Mouse (Mus musculus) intestine, postnatal 0 days (tissue): ENCODE measurements at regions not wholly inside any gene's neighbourhood (a gene's known extent, or its start where the extent isn't known, plus 50 kb on each side); places are given as distances from the start of the nearest gene placed in this dataset.

Experiments used
- ATAC-seq: fragments of 200-750 bp; cut with Nextera tagmentation; 2 replicates; pipeline ENCODE4 v1.8.0; 2017; ENCODE audit warnings: mild to moderate bottlenecking, moderate TSS enrichment, moderate library complexity
- H3K27ac ChIP-seq: fragments of 300-500 bp; sonication (generic); 2 replicates; pipeline ENCODE4 v1.5.1; 2014; ENCODE audit warnings: mild to moderate bottlenecking, low read depth, low read length, moderate library complexity
- H3K27me3 ChIP-seq: fragments of 300-500 bp; sonication (generic); replicated peaks from 2 replicates; pipeline ENCODE4 v1.6.1; 2014; ENCODE audit warnings: low read length, mixed read lengths; ENCODE audit not compliant: control insufficient read depth, insufficient read depth
- H3K36me3 ChIP-seq: fragments of 300-500 bp; sonication (generic); 2 replicates; pipeline ENCODE4 v1.6.1; 2014; ENCODE audit warnings: mild to moderate bottlenecking, moderate library complexity; ENCODE audit not compliant: control insufficient read depth, insufficient read depth
- H3K4me1 ChIP-seq: fragments of 300-500 bp; sonication (generic); replicated peaks from 2 replicates; pipeline ENCODE4 v1.6.1; 2014; ENCODE audit warnings: antibody characterized with exemption, low read length, mixed read lengths; ENCODE audit not compliant: control insufficient read depth, insufficient read depth
- H3K4me2 ChIP-seq: fragments of 300-500 bp; sonication (generic); replicated peaks from 2 replicates; pipeline ENCODE4 v1.6.1; 2014; ENCODE audit warnings: low read depth, mild to moderate bottlenecking, moderate library complexity
- H3K4me3 ChIP-seq: fragments of 300-500 bp; sonication (generic); 2 replicates; pipeline ENCODE4 v1.5.1; 2014; ENCODE audit warnings: low read depth, low read length
- H3K9ac ChIP-seq: fragments of 300-500 bp; sonication (generic); 2 replicates; pipeline ENCODE4 v1.6.1; 2014; ENCODE audit warnings: mild to moderate bottlenecking, low read depth, low read length
- H3K9me3 ChIP-seq: fragments of 300-500 bp; sonication (generic); 2 replicates; pipeline ENCODE4 v1.6.1; 2016; ENCODE audit warnings: mixed run types; ENCODE audit not compliant: control insufficient read depth
- CTCF ChIP-seq: sonication (generic); IDR thresholded peaks from 2 replicates; pipeline ENCODE4 v1.5.1; 2016; ENCODE audit warnings: low read depth, mild to moderate bottlenecking, control low read depth, antibody characterized with exemption, moderate library complexity
- WGBS: fragments of 180-500 bp; shearing (Covaris S2); extraction: QIAGEN DNeasy Blood & Tissue Kit; methylation state at CpG from one replicate; pipeline ENCODE4 v1.1.7; 2014; 5-methylcytosine and 5-hydroxymethylcytosine counted together

DNA sequence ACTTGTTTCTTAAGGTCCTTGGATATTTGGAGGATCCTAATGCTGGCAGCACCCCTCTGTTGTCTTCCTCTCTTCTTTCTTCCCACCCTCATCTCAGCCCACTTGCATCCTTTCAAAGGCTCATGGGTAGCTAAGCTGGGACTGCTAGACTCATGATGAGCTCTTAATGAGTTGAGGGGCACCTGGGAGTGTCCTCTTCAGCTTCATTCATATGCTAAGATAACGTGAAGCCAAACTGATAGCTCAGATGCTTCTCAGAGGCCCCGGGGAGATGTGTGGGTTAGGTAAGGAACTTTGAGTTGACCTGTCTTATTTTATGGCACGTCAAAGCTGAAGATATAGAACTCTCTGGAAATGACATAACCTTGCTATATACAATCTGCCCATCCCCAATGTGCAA, 139.3 kb downstream of the Dact1 start:
- Histone ChIP-seq H3K9ac (no peak overlapping the region), H3K9me3 (no peaks in the 10 kb centered on the region), H3K27ac (no peak overlapping the region), H3K36me3 (no peaks in the 10 kb centered on the region), H3K4me2 (no peak overlapping the region), H3K4me3 (no peak overlapping the region), H3K4me1 (no peaks in the 10 kb centered on the region), H3K27me3 (no peaks in the 10 kb centered on the region)
- ATAC-seq: no peak
- no peak for TF ChIP-seq CTCF
- WGBS: 51% methylated on average over 3 of the region's 3 CpGs

DNA sequence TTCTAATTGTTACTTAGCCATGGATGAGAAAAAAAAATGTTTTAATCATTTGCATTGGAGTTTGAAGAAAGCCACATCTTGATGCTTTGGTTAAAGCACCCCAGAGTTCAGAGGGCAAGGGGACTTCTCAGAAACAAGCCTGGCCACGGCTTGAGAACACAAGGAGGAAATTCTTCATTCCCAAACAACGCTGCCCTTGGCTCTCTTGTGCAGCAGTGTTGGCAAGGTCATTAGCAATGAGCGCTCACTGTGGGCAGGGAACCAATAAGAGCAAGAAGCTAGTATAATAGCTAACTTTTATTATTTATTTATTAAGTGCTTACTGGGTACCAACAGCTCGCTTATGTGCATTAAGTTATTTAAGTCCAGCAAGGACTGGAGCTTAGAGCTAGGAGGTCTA, 140.4 kb downstream of the Dact1 start:
- TF ChIP-seq CTCF: no peak
- H3K36me3 ChIP-seq: no peaks in the 10 kb centered on the region
- H3K27ac ChIP-seq: no peak overlapping the region
- H3K27me3 ChIP-seq: no peaks in the 10 kb centered on the region
- no peaks in the 10 kb centered on the region for H3K9me3 ChIP-seq
- H3K4me1 ChIP-seq: no peaks in the 10 kb centered on the region
- no peak overlapping the region for H3K4me3 ChIP-seq
- no peak overlapping the region for H3K4me2 ChIP-seq
- no peak for ATAC-seq
- H3K9ac ChIP-seq: no peak overlapping the region
- 70% methylated on average over 4 of the region's 4 CpGs for WGBS

DNA sequence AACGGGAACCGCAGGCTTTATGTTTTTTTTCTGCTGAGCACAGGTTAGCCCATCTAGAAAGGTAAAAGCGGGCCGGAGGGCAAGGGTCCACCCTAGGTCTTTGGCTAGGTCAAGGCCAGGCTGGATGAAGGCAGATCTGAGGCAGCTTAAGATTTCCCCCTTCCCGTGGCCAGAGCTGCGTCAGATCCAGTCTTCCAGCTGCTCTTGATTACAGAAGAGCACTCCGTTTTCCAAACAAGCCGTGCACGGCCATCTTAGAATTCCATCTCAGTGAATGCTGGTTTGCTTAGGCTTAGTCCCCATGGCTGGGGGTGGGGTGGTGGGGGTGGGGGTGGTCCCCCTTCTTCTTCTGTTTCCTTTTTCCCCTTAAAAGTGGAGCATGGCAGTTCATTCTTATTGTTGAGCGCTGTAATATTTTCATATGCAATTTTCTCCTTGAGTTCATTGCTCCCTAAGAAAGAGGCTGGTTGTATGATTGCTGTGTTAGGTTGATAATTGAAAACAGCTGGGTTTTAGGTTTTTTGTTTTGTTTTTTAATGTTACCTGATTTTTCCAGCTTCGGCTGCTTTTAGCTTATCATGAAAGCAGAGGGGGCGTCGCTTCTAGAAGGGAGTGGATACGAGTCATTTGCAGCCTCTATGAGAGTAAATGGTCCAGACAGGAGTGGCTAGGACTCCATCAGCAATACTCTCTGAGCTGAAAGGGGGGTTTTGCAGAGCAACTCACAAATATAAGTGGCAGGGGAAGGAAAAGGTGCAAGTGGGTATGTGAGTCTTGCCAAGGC, 141.2 kb downstream of the Dact1 start:
- no peak for ATAC-seq
- Histone ChIP-seq H3K4me3 (no peak overlapping the region), H3K36me3 (no peaks in the 10 kb centered on the region), H3K27ac (no peak overlapping the region), H3K4me1 (no peaks in the 10 kb centered on the region), H3K9me3 (no peaks in the 10 kb centered on the region), H3K27me3 (no peaks in the 10 kb centered on the region), H3K4me2 (no peak overlapping the region), H3K9ac (no peak overlapping the region)
- no peak for TF ChIP-seq CTCF
- WGBS: 77% methylated on average over 14 of the region's 14 CpGs

DNA sequence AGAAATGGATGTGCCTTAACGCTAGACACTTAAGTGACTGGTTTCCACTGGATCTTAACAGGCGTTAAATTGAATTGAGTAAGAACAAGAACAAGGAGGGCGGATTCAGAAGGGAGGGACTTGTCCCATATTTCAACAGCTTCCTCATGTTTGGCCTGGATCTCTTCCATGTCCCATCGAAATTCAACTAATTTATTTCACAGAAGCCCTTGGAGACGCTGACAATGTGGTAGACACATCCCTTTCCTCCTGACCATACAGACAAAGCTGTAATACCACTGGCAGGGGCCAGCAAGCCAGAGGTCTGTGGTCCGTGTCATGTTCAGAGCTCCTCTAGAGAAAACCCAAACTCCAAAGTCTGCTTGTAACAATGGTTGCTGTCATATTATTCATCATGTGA, 147.2 kb downstream of the Dact1 start:
- Histone ChIP-seq H3K4me2 (no peak overlapping the region), H3K9ac (no peak overlapping the region), H3K36me3 (no peaks in the 10 kb centered on the region), H3K9me3 (no peaks in the 10 kb centered on the region), H3K4me1 (no peaks in the 10 kb centered on the region), H3K27ac (no peak overlapping the region), H3K4me3 (no peak overlapping the region), H3K27me3 (no peaks in the 10 kb centered on the region)
- 77% methylated on average over 6 of the region's 6 CpGs for WGBS
- no peak for ATAC-seq
- TF ChIP-seq CTCF: no peak

DNA sequence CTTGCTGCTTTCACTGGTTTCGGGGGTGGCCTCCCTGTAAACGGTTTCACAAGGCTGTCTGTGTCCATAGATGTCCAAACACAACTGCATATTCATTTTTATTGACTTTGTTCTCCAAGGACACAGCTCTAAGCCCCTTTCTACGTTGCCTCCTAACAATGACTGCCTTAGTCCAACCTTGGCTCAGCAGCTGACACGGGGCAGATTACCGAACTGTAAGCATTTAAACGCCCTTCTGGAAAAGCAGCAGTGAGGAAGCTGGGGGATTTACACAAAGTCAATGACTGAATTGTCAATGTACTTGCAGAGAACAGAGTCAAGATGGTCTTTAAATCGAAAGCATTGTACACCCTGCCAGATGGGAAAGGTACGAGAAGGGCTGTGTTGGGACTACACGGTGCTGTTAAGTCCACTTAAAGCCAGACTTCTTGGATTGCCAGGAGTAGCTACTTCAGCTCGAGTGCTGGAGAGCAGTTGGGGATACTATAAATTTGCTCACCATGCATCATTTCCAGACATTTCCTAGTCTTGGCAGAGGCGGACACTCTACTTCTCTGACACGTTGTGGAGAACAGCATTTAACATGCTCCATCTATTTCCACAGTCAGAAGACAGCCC, 149.0 kb downstream of the Dact1 start:
- Histone ChIP-seq H3K4me1 (no peaks in the 10 kb centered on the region), H3K4me2 (no peak overlapping the region; the same call in 1 of the 2 replicates), H3K9ac (no peak overlapping the region), H3K36me3 (no peaks in the 10 kb centered on the region), H3K27ac (no peak overlapping the region), H3K4me3 (no peak overlapping the region), H3K9me3 (no peaks in the 10 kb centered on the region), H3K27me3 (no peaks in the 10 kb centered on the region)
- ATAC-seq: no peak
- TF ChIP-seq CTCF: no peak
- 43% methylated on average over 12 of the region's 12 CpGs for WGBS

DNA sequence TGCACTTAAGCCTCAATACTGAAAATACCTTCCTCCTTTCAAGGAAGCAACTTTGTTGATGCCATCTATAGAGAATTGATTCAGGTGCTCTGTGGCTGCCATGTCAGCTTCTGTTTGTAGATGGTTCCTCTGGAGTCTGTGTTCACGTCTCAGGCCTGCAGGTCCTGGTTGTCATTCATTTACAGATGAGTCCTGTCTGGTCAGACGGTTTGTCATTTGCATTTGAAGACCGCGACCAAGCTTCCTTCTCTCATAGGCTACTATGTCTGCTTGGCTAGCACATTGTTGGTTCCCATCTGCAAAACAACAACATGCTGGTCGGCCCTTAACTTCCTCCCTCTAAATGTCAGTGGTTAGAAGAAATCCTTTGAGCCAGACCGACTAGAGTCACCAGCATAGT, 151.0 kb downstream of the Dact1 start:
- TF ChIP-seq CTCF: no peak
- no peaks in the 10 kb centered on the region for H3K27me3 ChIP-seq
- 76% methylated on average over 6 of the region's 6 CpGs for WGBS
- no peak overlapping the region for H3K9ac ChIP-seq
- H3K9me3 ChIP-seq: no peaks in the 10 kb centered on the region
- no peaks in the 10 kb centered on the region for H3K36me3 ChIP-seq
- no peak overlapping the region for H3K4me3 ChIP-seq
- H3K4me2 ChIP-seq: no peak overlapping the region
- no peaks in the 10 kb centered on the region for H3K4me1 ChIP-seq
- ATAC-seq: no peak
- H3K27ac ChIP-seq: no peak overlapping the region
